Mouse (Mus musculus): ENCODE data around the gene Maml2. TPM values are rescaled to one million over a fixed set of nuclear protein-coding genes. Genes with fewer than 3 reads are reported as not detected.

The Maml2 gene
- polyA plus RNA-seq (2015; fragmentation: Nextera tagmentation; extraction: Ambion mirVana), result 12.9 and 14.5 TPM in 2 replicates

- H3K4me1 ChIP-seq (replicated peaks), result peaks cover 66% of the 10 kb centered on the region
- H3K9me3 ChIP-seq, result no peaks in the 10 kb centered on the region
- H3K4me2 ChIP-seq, result peak within 1 kb of the TSS; percentile 79
- WGBS, result under 1% methylated on average over 23 of the region's 23 CpGs
- H3K9ac ChIP-seq, result peak within 1 kb of the TSS; percentile 77
- peak within 1 kb of the TSS; percentile 56 for H3K4me3 ChIP-seq
- peak; percentile 72 for ATAC-seq (ENCODE audit: low read depth)
- no peaks in the 10 kb centered on the region for H3K36me3 ChIP-seq
- H3K27ac ChIP-seq (replicated peaks), result peak within 1 kb of the TSS; percentile 87
- H3K27me3 ChIP-seq, result no peaks in the 10 kb centered on the region
Measured at GRCm38 (mm10) chr9:13297668-13298512, at the start of gene Maml2. TSS of gene Maml2 (plus strand) at chr9:13297957.

DNA sequence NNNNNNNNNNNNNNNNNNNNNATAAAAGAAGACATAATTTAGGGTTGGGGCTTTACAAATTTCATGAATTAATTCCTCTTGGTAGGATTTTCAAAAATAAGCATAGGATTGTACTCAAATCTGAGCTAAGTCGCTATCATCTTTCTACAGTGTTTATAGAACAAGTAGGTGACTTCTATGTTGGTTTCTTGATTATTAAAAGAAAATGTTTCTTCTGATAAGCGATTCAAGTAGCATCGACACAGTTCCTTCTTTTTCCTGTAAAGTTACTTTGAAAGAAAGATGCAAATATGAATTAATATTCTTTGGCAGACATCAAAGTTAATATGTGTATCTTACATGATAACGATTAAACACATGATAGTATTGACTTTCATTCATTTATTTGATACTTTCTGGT lies 49.7 kb upstream of the Maml2 start:
- WGBS, result 95% methylated on average over 4 of the region's 4 CpGs
- Histone ChIP-seq H3K27ac (replicated peaks) (no peak overlapping the region), H3K4me1 (replicated peaks) (peaks cover 26% of the 10 kb centered on the region), H3K4me2 (peak overlapping the region; percentile 79), H3K36me3 (no peaks in the 10 kb centered on the region), H3K9ac (no peak overlapping the region), H3K9me3 (no peaks in the 10 kb centered on the region), H3K27me3 (no peaks in the 10 kb centered on the region), H3K4me3 (no peak overlapping the region)
- no peak for ATAC-seq (ENCODE audit: low read depth)

DNA sequence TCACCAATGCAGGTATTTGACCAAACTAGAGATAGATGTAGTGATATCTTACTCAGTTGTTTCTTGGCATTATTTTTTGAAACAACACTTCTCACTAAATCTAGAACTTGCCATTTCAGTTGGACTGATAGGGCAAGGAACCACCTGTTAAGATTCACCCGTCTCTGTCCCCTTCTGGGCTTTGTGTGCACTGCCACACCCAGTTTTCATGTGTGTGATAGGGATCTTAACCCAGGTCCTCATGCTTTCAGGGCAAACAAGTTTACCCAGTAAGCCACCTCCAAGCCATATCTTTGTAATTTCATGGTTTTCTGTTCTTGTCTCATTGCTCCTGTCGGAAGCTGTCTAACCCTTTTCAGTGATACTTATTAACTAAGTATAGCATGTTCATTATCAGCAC lies 46.5 kb upstream of the Maml2 start:
- no peaks in the 10 kb centered on the region; the same call in 1 of the 2 replicates for H3K36me3 ChIP-seq
- H3K4me1 ChIP-seq (replicated peaks), result peaks cover 9% of the 10 kb centered on the region
- H3K4me2 ChIP-seq, result no peak overlapping the region
- 83% methylated on average over 2 of the region's 2 CpGs for WGBS
- no peak overlapping the region for H3K27ac ChIP-seq (replicated peaks)
- no peaks in the 10 kb centered on the region for H3K27me3 ChIP-seq
- no peak for ATAC-seq (ENCODE audit: low read depth)
- no peak overlapping the region for H3K4me3 ChIP-seq
- no peaks in the 10 kb centered on the region for H3K9me3 ChIP-seq
- H3K9ac ChIP-seq, result no peak overlapping the region

DNA sequence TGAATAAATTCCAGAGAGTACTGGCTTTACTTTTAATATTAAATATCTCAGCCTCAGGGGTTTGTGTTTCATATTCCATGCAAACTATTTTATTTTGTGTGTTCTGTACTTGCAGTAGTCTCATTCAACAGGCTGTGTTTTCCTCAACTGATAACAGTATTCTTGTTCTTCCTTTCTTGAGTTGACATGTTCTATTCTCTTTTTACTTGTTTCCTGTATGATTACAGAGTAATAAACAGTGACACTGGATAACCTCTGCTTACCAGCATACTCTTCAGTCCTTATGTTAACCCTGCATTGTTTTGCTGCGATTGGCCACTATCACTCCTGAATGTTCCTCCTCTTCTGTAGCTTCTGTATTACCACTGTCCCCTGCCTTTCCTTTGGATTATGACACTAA lies 41.0 kb upstream of the Maml2 start:
- Histone ChIP-seq H3K36me3 (no peaks in the 10 kb centered on the region; the same call in 1 of the 2 replicates), H3K27me3 (no peaks in the 10 kb centered on the region)
- 95% methylated on average over 1 of the region's 1 CpGs for WGBS

DNA sequence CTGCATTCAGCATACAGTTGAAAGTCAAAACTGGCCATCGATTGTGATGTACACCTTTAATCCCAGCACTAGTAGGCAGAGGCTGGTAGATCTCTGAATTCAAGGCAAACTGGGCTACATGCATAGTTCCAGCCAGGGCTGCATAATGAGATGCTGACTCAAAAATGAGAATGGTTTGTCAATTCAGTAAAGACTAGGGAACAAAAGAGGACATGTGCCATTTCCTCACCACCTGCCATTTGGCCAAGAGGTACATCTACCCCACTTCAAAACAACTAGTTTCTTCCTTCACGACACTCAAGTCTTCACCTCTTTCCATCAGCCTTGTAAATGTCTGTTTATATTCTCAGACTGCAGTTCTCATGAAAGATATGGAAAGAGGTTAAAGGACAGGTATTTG lies 39.6 kb upstream of the Maml2 start:
- WGBS, result 93% methylated on average over 2 of the region's 2 CpGs
- Histone ChIP-seq H3K9ac (no peak overlapping the region), H3K4me1 (replicated peaks) (no peaks in the 10 kb centered on the region), H3K4me3 (no peak overlapping the region), H3K36me3 (no peaks in the 10 kb centered on the region; the same call in 1 of the 2 replicates), H3K27ac (replicated peaks) (no peak overlapping the region), H3K27me3 (no peaks in the 10 kb centered on the region), H3K9me3 (no peaks in the 10 kb centered on the region), H3K4me2 (no peak overlapping the region)
- ATAC-seq (ENCODE audit: low read depth), result no peak

More for the DNA sequence above, 41.0 kb upstream of the Maml2 start:
- no peak overlapping the region for H3K27ac ChIP-seq (replicated peaks)
- no peak overlapping the region for H3K9ac ChIP-seq
- H3K4me1 ChIP-seq (replicated peaks), result no peaks in the 10 kb centered on the region
- no peak overlapping the region for H3K4me2 ChIP-seq
- H3K9me3 ChIP-seq, result no peaks in the 10 kb centered on the region
- H3K4me3 ChIP-seq, result no peak overlapping the region
- no peak for ATAC-seq (ENCODE audit: low read depth)

DNA sequence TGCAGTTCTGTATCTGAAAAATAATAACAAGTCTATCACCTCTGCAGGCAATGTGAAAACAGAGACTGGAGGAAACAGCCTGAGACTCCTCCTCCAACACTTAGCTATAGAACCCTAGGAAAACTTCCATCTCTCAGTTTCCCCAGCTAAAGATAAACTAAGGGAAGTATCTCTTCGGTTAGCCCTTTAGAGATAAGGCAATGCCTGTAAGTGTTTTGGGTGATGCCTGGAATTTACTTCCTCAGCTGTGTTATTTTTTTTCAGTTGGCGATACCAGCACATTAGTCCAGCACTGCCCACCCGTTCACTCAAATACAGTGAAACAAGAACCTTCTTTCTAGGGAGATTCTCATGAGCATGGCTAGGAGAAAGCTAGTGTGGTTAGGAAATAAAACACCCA lies 36.8 kb upstream of the Maml2 start:
- Histone ChIP-seq H3K4me2 (no peak overlapping the region), H3K4me3 (no peak overlapping the region), H3K4me1 (replicated peaks) (no peaks in the 10 kb centered on the region), H3K9ac (no peak overlapping the region), H3K27ac (replicated peaks) (no peak overlapping the region), H3K27me3 (no peaks in the 10 kb centered on the region), H3K36me3 (no peaks in the 10 kb centered on the region), H3K9me3 (no peaks in the 10 kb centered on the region)
- no peak for ATAC-seq (ENCODE audit: low read depth)
- WGBS, result 90% methylated on average over 3 of the region's 3 CpGs

DNA sequence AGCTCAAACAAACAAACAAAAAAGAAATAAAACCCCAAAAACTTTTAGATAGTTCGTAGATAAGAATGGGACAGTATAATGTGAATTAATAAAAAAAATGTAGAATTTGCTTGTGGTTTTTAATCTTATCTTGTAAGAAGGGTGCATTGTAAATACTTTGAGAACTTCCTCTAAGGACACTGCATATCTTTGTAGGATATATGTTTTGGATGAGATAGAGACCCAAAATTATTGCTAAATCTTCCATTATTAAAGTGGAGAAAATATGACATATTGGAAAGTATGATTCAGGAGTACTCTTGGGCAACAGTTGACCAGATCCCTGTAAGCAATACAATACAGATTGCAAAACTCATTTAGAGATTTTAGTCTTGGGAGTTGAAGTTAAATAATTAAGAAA lies 24.5 kb upstream of the Maml2 start:
- H3K27ac ChIP-seq (replicated peaks), result no peak overlapping the region
- no peaks in the 10 kb centered on the region for H3K9me3 ChIP-seq
- H3K4me3 ChIP-seq, result no peak overlapping the region
- no peak for ATAC-seq (ENCODE audit: low read depth)
- no peak overlapping the region for H3K4me2 ChIP-seq
- no peak overlapping the region for H3K9ac ChIP-seq
- no peaks in the 10 kb centered on the region for H3K36me3 ChIP-seq
- no peaks in the 10 kb centered on the region for H3K4me1 ChIP-seq (replicated peaks)
- WGBS, result 92% methylated on average over 1 of the region's 1 CpGs
- H3K27me3 ChIP-seq, result no peaks in the 10 kb centered on the region

- H3K4me2 ChIP-seq, result no peak overlapping the region
- ATAC-seq (ENCODE audit: low read depth), result no peak
- H3K9ac ChIP-seq, result no peak overlapping the region
- H3K36me3 ChIP-seq, result no peaks in the 10 kb centered on the region
- H3K9me3 ChIP-seq, result no peaks in the 10 kb centered on the region
- H3K27me3 ChIP-seq, result no peaks in the 10 kb centered on the region
- H3K4me3 ChIP-seq, result no peak overlapping the region
- H3K27ac ChIP-seq (replicated peaks), result no peak overlapping the region
- H3K4me1 ChIP-seq (replicated peaks), result no peaks in the 10 kb centered on the region
- 69% methylated on average over 2 of the region's 2 CpGs for WGBS
Measured at GRCm38 (mm10) chr9:13287482-13287881, 10.3 kb upstream of the Maml2 start.

DNA sequence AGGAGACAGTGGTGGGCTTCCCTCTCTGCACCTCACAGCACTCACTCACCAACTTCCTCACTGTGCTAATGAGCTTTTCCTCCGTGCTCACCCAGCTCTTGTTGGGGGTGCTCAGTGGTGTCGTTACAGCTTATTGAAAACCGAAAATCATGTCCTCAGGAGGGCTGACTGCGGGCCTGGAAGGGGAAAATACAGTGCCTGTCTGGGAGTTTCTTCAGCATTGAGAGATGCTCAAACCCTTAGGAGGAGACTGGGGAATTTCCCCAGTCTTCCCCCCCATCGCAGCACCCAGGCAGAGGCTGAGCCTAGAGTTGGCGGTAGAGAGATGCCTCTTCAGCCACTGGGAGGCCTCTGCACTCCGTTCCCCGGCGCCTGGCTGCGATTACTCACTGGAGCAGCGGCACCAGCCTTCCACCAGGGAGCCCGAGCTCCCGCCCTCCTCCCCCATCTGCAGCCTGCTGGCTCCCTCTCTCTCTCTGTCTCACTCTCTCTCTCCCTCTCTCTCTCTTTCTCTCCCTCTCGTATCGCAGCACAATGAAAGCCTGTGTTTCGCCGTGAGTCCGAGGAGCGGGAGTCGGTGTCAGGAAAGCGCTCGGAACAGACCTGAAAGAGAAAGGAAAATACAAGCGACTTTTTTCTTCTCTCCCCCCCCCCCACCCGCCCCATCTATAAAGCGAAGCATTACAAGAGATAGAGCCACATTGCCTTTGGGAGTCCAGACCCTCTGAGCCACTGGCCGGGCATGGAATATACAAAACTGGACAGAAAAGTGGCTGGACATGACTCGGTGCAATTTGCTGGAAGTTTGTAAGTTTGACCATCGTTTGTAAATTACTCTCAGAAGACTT lies 1.3 kb upstream of the Maml2 start:
- Histone ChIP-seq H3K4me1 (replicated peaks) (peaks cover 52% of the 10 kb centered on the region), H3K36me3 (no peaks in the 10 kb centered on the region), H3K9ac (peak overlapping the region; percentile 77), H3K27ac (replicated peaks) (peak overlapping the region; percentile 87), H3K9me3 (no peaks in the 10 kb centered on the region), H3K27me3 (no peaks in the 10 kb centered on the region), H3K4me2 (peak overlapping the region; percentile 79), H3K4me3 (peak overlapping the region; percentile 56)
- peak; percentile 91 for ATAC-seq (ENCODE audit: low read depth)
- WGBS, result under 1% methylated on average over 28 of the region's 28 CpGs

DNA sequence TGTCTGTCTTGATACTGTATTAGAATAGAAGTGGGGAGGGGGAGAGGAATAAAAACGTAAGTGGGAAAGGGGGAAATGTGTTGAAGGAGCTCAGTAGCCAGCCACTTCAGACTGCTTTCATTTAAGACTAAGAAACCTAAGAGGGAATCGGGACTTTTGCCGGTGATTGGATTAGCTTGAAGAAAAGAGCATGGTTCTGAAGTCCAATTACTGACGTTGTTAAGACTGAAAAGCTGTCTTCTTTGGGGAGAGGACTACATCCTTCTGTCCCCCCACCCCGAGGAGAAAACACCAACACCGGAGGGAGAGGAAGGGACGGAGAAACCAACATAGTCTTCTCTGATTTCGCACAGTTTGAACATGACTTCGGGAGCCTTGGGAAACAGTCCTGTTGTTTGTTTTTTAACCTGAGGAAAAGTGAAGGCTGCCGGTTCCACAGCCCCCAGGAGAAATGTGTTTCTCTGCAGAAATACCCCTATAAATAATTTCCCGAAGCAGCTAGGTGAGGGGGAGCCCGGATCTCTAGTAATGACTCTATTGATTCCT lies 562 bp upstream of the Maml2 start:
- peak overlapping the region; percentile 87 for H3K27ac ChIP-seq (replicated peaks)
- peak overlapping the region; percentile 77 for H3K9ac ChIP-seq
- H3K4me1 ChIP-seq (replicated peaks), result peaks cover 59% of the 10 kb centered on the region
- H3K9me3 ChIP-seq, result no peaks in the 10 kb centered on the region
- H3K27me3 ChIP-seq, result no peaks in the 10 kb centered on the region
- no peaks in the 10 kb centered on the region for H3K36me3 ChIP-seq
- ATAC-seq (ENCODE audit: low read depth), result peak; percentile 13; the same call in 1 of the 2 replicates
- H3K4me3 ChIP-seq, result peak overlapping the region; percentile 56
- under 1% methylated on average over 12 of the region's 12 CpGs for WGBS
- peak overlapping the region; percentile 79 for H3K4me2 ChIP-seq

- no peaks in the 10 kb centered on the region for H3K36me3 ChIP-seq
- H3K27ac ChIP-seq (replicated peaks), result peak overlapping the region; percentile 87
- no peaks in the 10 kb centered on the region for H3K9me3 ChIP-seq
- H3K4me1 ChIP-seq (replicated peaks), result peaks cover 72% of the 10 kb centered on the region
- H3K27me3 ChIP-seq, result no peaks in the 10 kb centered on the region
- peak overlapping the region; percentile 56 for H3K4me3 ChIP-seq
- ATAC-seq (ENCODE audit: low read depth), result no peak; the same call in 1 of the 2 replicates
- H3K9ac ChIP-seq, result peak overlapping the region; percentile 77
- 25% methylated on average over 9 of the region's 9 CpGs for WGBS
- H3K4me2 ChIP-seq, result peak overlapping the region; percentile 79
Measured at GRCm38 (mm10) chr9:13298513-13298878, 739 bp downstream of the Maml2 start.

- Histone ChIP-seq H3K36me3 (no peaks in the 10 kb centered on the region), H3K9me3 (no peaks in the 10 kb centered on the region), H3K27me3 (no peaks in the 10 kb centered on the region), H3K4me1 (replicated peaks) (peaks cover 79% of the 10 kb centered on the region), H3K4me3 (peak overlapping the region; percentile 56), H3K4me2 (peak overlapping the region; percentile 79), H3K27ac (replicated peaks) (peak overlapping the region; percentile 87), H3K9ac (peak overlapping the region; percentile 77)
- ATAC-seq (ENCODE audit: low read depth), result no peak
- 71% methylated on average over 6 of the region's 6 CpGs for WGBS
Measured at GRCm38 (mm10) chr9:13299190-13299589, 1.4 kb downstream of the Maml2 start.

All from neural tube, embryonic 13.5 days (tissue).